ENCODE assay signal across 14 mouse cellular contexts in the genomic region with DNA sequence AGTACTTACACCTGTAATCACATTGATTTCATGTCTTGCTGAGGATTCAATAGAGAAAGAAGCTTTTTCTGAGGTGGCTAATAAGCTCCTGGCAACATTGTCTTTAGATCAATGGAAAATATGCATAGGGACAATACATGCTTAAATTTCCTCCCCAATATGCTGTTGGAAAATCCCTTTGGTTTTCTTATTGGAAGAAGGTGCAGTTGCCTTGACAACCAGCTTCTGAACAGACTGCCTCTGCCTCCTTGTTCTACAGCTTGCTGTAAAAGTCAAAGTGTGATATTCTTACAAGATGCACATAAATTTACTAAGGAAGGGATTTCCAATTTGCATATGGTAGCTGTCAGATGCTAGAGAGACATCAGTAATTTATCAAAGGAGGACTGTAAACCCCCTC.
DNase-seq lines count a peak whose midpoint lies in the region; ATAC-seq lines count a peak whose summit lies in the region.
"Had no signal": no experiment of that assay in that cellular context is flagged by ENCODE, and none has a peak within 500 bp of the region (broad histone marks: within the 10 kb centered on the region; RNA-seq: fewer than 3 reads in every experiment).

No protein-coding gene starts in this region.

- no peak for ATAC-seq in hindbrain, embryonic 16.5 days
- ATAC-seq in hindbrain, embryonic 12.5 days (ENCODE audit: low FRiP score) = no peak
- ATAC-seq in midbrain, embryonic 16.5 days = peak; percentile 42; the same call in 1 of the 2 replicates
- ATAC-seq in midbrain, embryonic 11.5 days (ENCODE audit: low FRiP score) = no peak

- H3K27ac ChIP-seq in hindbrain, embryonic 16.5 days (ENCODE audit: low read depth, low read length) = 0 out of 2 replicates have a peak overlapping the region, but pooled peaks have one; percentile 23
- H3K27ac ChIP-seq in hindbrain, embryonic 12.5 days = no peak overlapping the region
- H3K27ac ChIP-seq in midbrain, embryonic 16.5 days (ENCODE audit: low read length) = peak overlapping the region; percentile 57
- no peak overlapping the region for H3K27ac ChIP-seq in midbrain, embryonic 11.5 days (ENCODE audit: low read depth, low read length)
- H3K27ac ChIP-seq: macrophage; neural tube, embryonic 15.5 days had no signal

- no peaks in the 10 kb centered on the region for H3K9me3 ChIP-seq in hindbrain, embryonic 16.5 days (ENCODE audit: control insufficient read depth, low read length)
- H3K9me3 ChIP-seq in hindbrain, embryonic 12.5 days (replicated peaks) = no peaks in the 10 kb centered on the region
- H3K9me3 ChIP-seq in midbrain, embryonic 16.5 days (replicated peaks; ENCODE audit: control insufficient read depth, low read length, poor library complexity, severe bottlenecking) = no peaks in the 10 kb centered on the region
- no peaks in the 10 kb centered on the region for H3K9me3 ChIP-seq in midbrain, embryonic 11.5 days (ENCODE audit: control insufficient read depth, low read length)
- H3K9me3 ChIP-seq: heart, embryonic 12.5 days; neural tube, embryonic 15.5 days had no signal

- H3K4me3 ChIP-seq in hindbrain, embryonic 16.5 days (ENCODE audit: low read length) = no peak overlapping the region
- no peak overlapping the region for H3K4me3 ChIP-seq in hindbrain, embryonic 12.5 days
- no peak overlapping the region for H3K4me3 ChIP-seq in midbrain, embryonic 16.5 days (ENCODE audit: low read depth, low read length)
- H3K4me3 ChIP-seq in midbrain, embryonic 11.5 days (ENCODE audit: low read depth, low read length) = no peak overlapping the region
- H3K4me3 ChIP-seq: heart, embryonic 12.5 days; neural tube, embryonic 15.5 days had no signal

- H3K36me3 ChIP-seq in hindbrain, embryonic 16.5 days (ENCODE audit: control insufficient read depth, insufficient read depth, low read length) = no peaks in the 10 kb centered on the region
- no peaks in the 10 kb centered on the region for H3K36me3 ChIP-seq in hindbrain, embryonic 12.5 days
- H3K36me3 ChIP-seq in midbrain, embryonic 16.5 days (ENCODE audit: control insufficient read depth, insufficient read depth, low read length) = no peaks in the 10 kb centered on the region
- H3K36me3 ChIP-seq in midbrain, embryonic 11.5 days (ENCODE audit: control insufficient read depth, insufficient read depth, low read length) = no peaks in the 10 kb centered on the region
- H3K36me3 ChIP-seq: heart, embryonic 12.5 days; neural tube, embryonic 15.5 days had no signal

- H3K4me1 ChIP-seq in hindbrain, embryonic 16.5 days (ENCODE audit: control insufficient read depth, insufficient read depth, low read depth, low read length) = no peaks in the 10 kb centered on the region; the same call in 1 of the 2 replicates
- no peaks in the 10 kb centered on the region for H3K4me1 ChIP-seq in hindbrain, embryonic 12.5 days
- peaks cover 5% of the 10 kb centered on the region for H3K4me1 ChIP-seq in midbrain, embryonic 16.5 days (ENCODE audit: control insufficient read depth, insufficient read depth, low read length)
- peaks cover 3% of the 10 kb centered on the region; the same call in 1 of the 2 replicates for H3K4me1 ChIP-seq in midbrain, embryonic 11.5 days (ENCODE audit: control insufficient read depth, insufficient read depth, low read length)
- H3K4me1 ChIP-seq: heart, embryonic 12.5 days; neural tube, embryonic 15.5 days had no signal

- no peak overlapping the region for H3K4me2 ChIP-seq in hindbrain, embryonic 16.5 days (ENCODE audit: low read length)
- no peak overlapping the region for H3K4me2 ChIP-seq in hindbrain, embryonic 12.5 days (replicated peaks)
- H3K4me2 ChIP-seq in midbrain, embryonic 16.5 days (ENCODE audit: low read length) = no peak overlapping the region
- no peak overlapping the region for H3K4me2 ChIP-seq in midbrain, embryonic 11.5 days
- H3K4me2 ChIP-seq: heart, embryonic 12.5 days; neural tube, embryonic 15.5 days had no signal

- DNase-seq in midbrain, embryonic 11.5 days (ENCODE audit: low spot score, missing footprints) = no peak
- DNase-seq in layer of hippocampus, adult 9-11 months = peak; percentile 77
- peak; percentile 82 for DNase-seq in telencephalon, adult 2 months (ENCODE audit: low read depth, low spot score)
- DNase-seq in kidney, postnatal 10 days = no peak
- DNase-seq: cerebellum, adult 8-10 months; heart, postnatal 4 days; liver; lung, adult 2 months had no signal

- H3K9ac ChIP-seq in hindbrain, embryonic 16.5 days (ENCODE audit: low read depth, low read length) = no peak overlapping the region
- H3K9ac ChIP-seq in hindbrain, embryonic 12.5 days = no peak overlapping the region
- no peak overlapping the region for H3K9ac ChIP-seq in midbrain, embryonic 16.5 days (ENCODE audit: low read depth, low read length)
- no peak overlapping the region for H3K9ac ChIP-seq in midbrain, embryonic 11.5 days (ENCODE audit: low read length)
- H3K9ac ChIP-seq: heart, embryonic 12.5 days; neural tube, embryonic 15.5 days had no signal

- H3K27me3 ChIP-seq in hindbrain, embryonic 16.5 days (replicated peaks; ENCODE audit: control insufficient read depth, insufficient read depth, low read length) = no peaks in the 10 kb centered on the region
- H3K27me3 ChIP-seq in hindbrain, embryonic 12.5 days = no peaks in the 10 kb centered on the region
- H3K27me3 ChIP-seq in midbrain, embryonic 16.5 days (ENCODE audit: control insufficient read depth, insufficient read depth, low read depth, low read length) = no peaks in the 10 kb centered on the region
- no peaks in the 10 kb centered on the region for H3K27me3 ChIP-seq in midbrain, embryonic 11.5 days (ENCODE audit: control insufficient read depth, insufficient read depth, low read length)
- H3K27me3 ChIP-seq: heart, embryonic 12.5 days; neural tube, embryonic 15.5 days had no signal

Comparison
In these comparisons a context has a peak if more than half of its experiments do, and no peak if none do; other contexts are left out.
1. H3K27ac ChIP-seq: peak in hindbrain, embryonic 16.5 days (single experiment) and midbrain, embryonic 16.5 days (single experiment); none in hindbrain, embryonic 12.5 days (single experiment) and midbrain, embryonic 11.5 days (single experiment).
2. DNase-seq: peak in layer of hippocampus, adult 9-11 months (single experiment) and telencephalon, adult 2 months (single experiment); none in midbrain, embryonic 11.5 days (single experiment) and kidney, postnatal 10 days (single experiment).